Mouse (Mus musculus) CH12.LX (cell line): ENCODE measurements around the gene Eps15l1. TPM values are rescaled to one million over a fixed set of nuclear protein-coding genes. Genes with fewer than 3 reads are reported as not detected.

Source experiments
- DNase-seq: peaks from one replicate; pipeline ENCODE4 v3.0.0-alpha.2; 2013; ENCODE audit errors: extremely low read depth
- H3K27ac ChIP-seq: 2 replicates; pipeline ENCODE4 v1.5.1; 2012; ENCODE audit warnings: low read depth, mild to moderate bottlenecking, control low read depth, moderate library complexity; ENCODE audit not compliant: insufficient read depth
- H3K27me3 ChIP-seq: replicated peaks from 2 replicates; pipeline ENCODE3; 2012; ENCODE audit warnings: inconsistent platforms
- H3K36me3 ChIP-seq, 2 experiments: replicated peaks in 1 of 2; 2 replicates each; pipeline versions ENCODE3 to v1.6.1; 2012; ENCODE audit warnings: inconsistent platforms in 1 of 2, low read length in 1 of 2, mild to moderate bottlenecking in 1 of 2, mixed read lengths in 1 of 2, moderate library complexity in 1 of 2; ENCODE audit not compliant: control insufficient read depth in 1 of 2, insufficient read depth in 1 of 2
- H3K4me1 ChIP-seq, 2 experiments: 2 replicates each; pipeline ENCODE4 v1.6.1; 2012; ENCODE audit warnings: inconsistent platforms in 1 of 2, moderate library complexity in 1 of 2; ENCODE audit not compliant: insufficient read depth in 2 of 2, control insufficient read depth in 1 of 2
- H3K4me2 ChIP-seq: 2 replicates; pipeline ENCODE4 v1.6.1; 2012; ENCODE audit warnings: low read depth, mild to moderate bottlenecking, control low read depth; ENCODE audit not compliant: poor library complexity, insufficient read depth, severe bottlenecking
- H3K4me3 ChIP-seq, 3 experiments: fragments of 150-350 bp in 1 of 3; sonication (generic) in 1 of 3; replicated peaks in 1 of 3; 2 replicates each; pipeline versions ENCODE3 to v1.5.1; 2011 to 2012; ENCODE audit warnings: low read depth in 2 of 3, low read length in 2 of 3, mild to moderate bottlenecking in 2 of 3, moderate library complexity in 2 of 3, control low read depth in 1 of 3, improper control_type of control experiment in 1 of 3, inconsistent platforms in 1 of 3, mixed read lengths in 1 of 3; ENCODE audit not compliant: poor library complexity in 1 of 3
- H3K79me2 ChIP-seq: replicated peaks from 2 replicates; pipeline ENCODE4 v1.6.1; 2012; ENCODE audit warnings: mild to moderate bottlenecking, moderate library complexity; ENCODE audit not compliant: control insufficient read depth, poor library complexity, insufficient read depth, severe bottlenecking; ENCODE audit errors: extremely low read depth
- H3K9ac ChIP-seq: 2 replicates; pipeline ENCODE4 v1.6.1; 2012; ENCODE audit warnings: low read depth, mild to moderate bottlenecking, control low read depth, moderate library complexity; ENCODE audit not compliant: insufficient read depth
- H3K9me3 ChIP-seq: replicated peaks from 2 replicates; pipeline ENCODE3; 2012; ENCODE audit warnings: low read length, inconsistent platforms, mixed read lengths
- MAX ChIP-seq: IDR thresholded peaks from 2 replicates; pipeline ENCODE4 v1.6.1; 2011; ENCODE audit warnings: low read length, improper control_type of control experiment
- NELFE ChIP-seq: IDR thresholded peaks from 2 replicates; pipeline ENCODE4 v1.6.1; 2011; ENCODE audit warnings: low read depth, low read length, improper control_type of control experiment
- dilution Hi-C: fragments of 300-500 bp; cut with MboI; formaldehyde crosslinking; loops from 2 replicates; pipeline ENCODE4 v1.14.3; 2020; ENCODE audit warnings: low sequenced_read_pairs; ENCODE audit not compliant: extremely low pct_unique_long_range_greater_than_20kb, extremely low pct_ligation_motif_present
- in situ Hi-C: fragments of 300-500 bp; cut with MboI; formaldehyde crosslinking; loops from 3 replicates; pipeline ENCODE4 v1.14.3; 2019; ENCODE audit warnings: low sequenced_read_pairs, low pct_ligation_motif_present, low pct_unique_long_range_greater_than_20kb, mixed read lengths
- polyA plus RNA-seq: library from polyadenylated mRNA; unstranded; fragments of >175 nt; gene quantifications from 2 replicates; pipeline ENCODE4 v1.2.1, GENCODE M21; 2012; ENCODE audit warnings: low read depth; ENCODE audit not compliant: insufficient read length
- total RNA-seq, 2 experiments: library from RNA; depleted of rRNA; stranded (reverse); fragments of 300-350 nt in 1 of 2; fragments of >200 nt in 1 of 2; gene quantifications; 2 replicates each; pipeline ENCODE4 v1.2.3; 2012 to 2014

Eps15l1 gene
- total and polyA plus RNA-seq, 3 experiments: 21.7 to 49.4 (median 25.6) TPM

GRCm38 (mm10) chr8:72291104-72291503, 130.2 kb downstream of the Eps15l1 start:
- Histone ChIP-seq H3K9ac (no peak overlapping the region), H3K4me3 (no peak overlapping the region), H3K4me1 (peaks cover 2 to 49% of the 10 kb centered on the region in 2 experiments; a peak in 3 of 4 replicates), H3K36me3 (no peaks in the 10 kb centered on the region), H3K9me3 (peaks cover 4% of the 10 kb centered on the region), H3K27ac (no peak overlapping the region), H3K4me2 (no peak overlapping the region), H3K79me2 (no peaks in the 10 kb centered on the region), H3K27me3 (no peaks in the 10 kb centered on the region)
- no peak for TF ChIP-seq MAX
- no peak for TF ChIP-seq NELFE
- in situ Hi-C loops: no loop called here
- no peak for DNase-seq
- dilution Hi-C loops: no loop called here

Other genes starting within 250 kb of the Eps15l1 start
- 17.9 TPM in 2 replicates for gene Hsh2d, start 231.8 kb downstream of the Eps15l1 start, total RNA-seq (2012; rRNA removed)
- gene Hsh2d, start 231.8 kb downstream of the Eps15l1 start, total RNA-seq (2014; rRNA removed): 25.1 and 26.1 TPM in 2 replicates
- 19.9 and 24.1 TPM in 2 replicates for gene Hsh2d, start 231.8 kb downstream of the Eps15l1 start, polyA plus RNA-seq
- not detected in 2 replicates for gene Cib3, start 208.6 kb downstream of the Eps15l1 start, total RNA-seq (2012; rRNA removed)
- gene Cib3, start 208.6 kb downstream of the Eps15l1 start, total RNA-seq (2014; rRNA removed): not detected in 2 replicates
- gene Cib3, start 208.6 kb downstream of the Eps15l1 start, polyA plus RNA-seq: not detected in 2 replicates
- gene Gm11034, start 207.8 kb downstream of the Eps15l1 start, total RNA-seq (2012; rRNA removed): not detected in 2 replicates
- not detected in 2 replicates for gene Gm11034, start 207.8 kb downstream of the Eps15l1 start, total RNA-seq (2014; rRNA removed)
- not detected in 2 replicates for gene Gm11034, start 207.8 kb downstream of the Eps15l1 start, polyA plus RNA-seq
- gene Fam32a, start 201.7 kb downstream of the Eps15l1 start, total RNA-seq (2012; rRNA removed): 33.1 and 38.1 TPM in 2 replicates
- gene Fam32a, start 201.7 kb downstream of the Eps15l1 start, total RNA-seq (2014; rRNA removed): 34.6 and 38.0 TPM in 2 replicates
- 43.0 and 43.8 TPM in 2 replicates for gene Fam32a, start 201.7 kb downstream of the Eps15l1 start, polyA plus RNA-seq
- 30.3 and 31.4 TPM in 2 replicates for gene Ap1m1, start 181.4 kb downstream of the Eps15l1 start, total RNA-seq (2012; rRNA removed)
- gene Ap1m1, start 181.4 kb downstream of the Eps15l1 start, total RNA-seq (2014; rRNA removed): 15.6 and 20.1 TPM in 2 replicates
- 80.0 and 86.1 TPM in 2 replicates for gene Ap1m1, start 181.4 kb downstream of the Eps15l1 start, polyA plus RNA-seq
- gene Gm10282, start 116.2 kb downstream of the Eps15l1 start, total RNA-seq (2012; rRNA removed): 16.4 and 18.3 TPM in 2 replicates
- gene Gm10282, start 116.2 kb downstream of the Eps15l1 start, total RNA-seq (2014; rRNA removed): 76.4 and 77.7 TPM in 2 replicates
- 125 and 176 TPM in 2 replicates for gene Gm10282, start 116.2 kb downstream of the Eps15l1 start, polyA plus RNA-seq
- not detected in 2 replicates for gene Klf2, start 102.4 kb downstream of the Eps15l1 start, total RNA-seq (2012; rRNA removed)
- 0.12 and 0.16 TPM in 2 replicates for gene Klf2, start 102.4 kb downstream of the Eps15l1 start, total RNA-seq (2014; rRNA removed)
- 0.74 and 1.4 TPM in 2 replicates for gene Klf2, start 102.4 kb downstream of the Eps15l1 start, polyA plus RNA-seq
- 4.0 and 5.3 TPM in 2 replicates for gene Calr3, start 22.4 kb upstream of the Eps15l1 start, total RNA-seq (2012; rRNA removed)
- gene Calr3, start 22.4 kb upstream of the Eps15l1 start, total RNA-seq (2014; rRNA removed): 2.5 and 2.8 TPM in 2 replicates
- 2.5 and 3.1 TPM in 2 replicates for gene Calr3, start 22.4 kb upstream of the Eps15l1 start, polyA plus RNA-seq
- gene 1700030K09Rik, start 22.4 kb upstream of the Eps15l1 start, total RNA-seq (2012; rRNA removed): 12.6 TPM in 2 replicates
- 9.7 and 9.8 TPM in 2 replicates for gene 1700030K09Rik, start 22.4 kb upstream of the Eps15l1 start, total RNA-seq (2014; rRNA removed)
- 11.8 and 13.1 TPM in 2 replicates for gene 1700030K09Rik, start 22.4 kb upstream of the Eps15l1 start, polyA plus RNA-seq
- 18.1 and 20.2 TPM in 2 replicates for gene Cherp, start 53.8 kb upstream of the Eps15l1 start, total RNA-seq (2012; rRNA removed)
- 6.1 and 8.9 TPM in 2 replicates for gene Cherp, start 53.8 kb upstream of the Eps15l1 start, total RNA-seq (2014; rRNA removed)
- 69.5 and 80.4 TPM in 2 replicates for gene Cherp, start 53.8 kb upstream of the Eps15l1 start, polyA plus RNA-seq
- gene Slc35e1, start 71.2 kb upstream of the Eps15l1 start, total RNA-seq (2012; rRNA removed): 27.2 and 34.5 TPM in 2 replicates
- gene Slc35e1, start 71.2 kb upstream of the Eps15l1 start, total RNA-seq (2014; rRNA removed): 24.0 and 28.7 TPM in 2 replicates
- gene Slc35e1, start 71.2 kb upstream of the Eps15l1 start, polyA plus RNA-seq: 16.8 and 19.8 TPM in 2 replicates
- gene Med26, start 126.8 kb upstream of the Eps15l1 start, total RNA-seq (2012; rRNA removed): 9.7 and 10.3 TPM in 2 replicates
- gene Med26, start 126.8 kb upstream of the Eps15l1 start, total RNA-seq (2014; rRNA removed): 6.6 and 8.7 TPM in 2 replicates
- 12.9 and 14.3 TPM in 2 replicates for gene Med26, start 126.8 kb upstream of the Eps15l1 start, polyA plus RNA-seq
- gene Smim7, start 149.6 kb upstream of the Eps15l1 start, total RNA-seq (2012; rRNA removed): 37.7 and 42.2 TPM in 2 replicates
- 70.3 and 79.8 TPM in 2 replicates for gene Smim7, start 149.6 kb upstream of the Eps15l1 start, total RNA-seq (2014; rRNA removed)
- gene Smim7, start 149.6 kb upstream of the Eps15l1 start, polyA plus RNA-seq: 60.7 and 61.0 TPM in 2 replicates
- gene Tmem38a, start 150.6 kb upstream of the Eps15l1 start, total RNA-seq (2012; rRNA removed): 3.1 and 6.2 TPM in 2 replicates
- 3.3 and 3.8 TPM in 2 replicates for gene Tmem38a, start 150.6 kb upstream of the Eps15l1 start, total RNA-seq (2014; rRNA removed)
- 3.8 and 4.2 TPM in 2 replicates for gene Tmem38a, start 150.6 kb upstream of the Eps15l1 start, polyA plus RNA-seq
- 0.04 TPM in 1 of 2 replicates, not detected in the other for gene Nwd1, start 225.3 kb upstream of the Eps15l1 start, total RNA-seq (2012; rRNA removed)
- not detected in 2 replicates for gene Nwd1, start 225.3 kb upstream of the Eps15l1 start, total RNA-seq (2014; rRNA removed)
- gene Nwd1, start 225.3 kb upstream of the Eps15l1 start, polyA plus RNA-seq: not detected in 2 replicates